Mouse (Mus musculus): ENCODE data around the gene Dlg2.

The Dlg2 gene

DNA sequence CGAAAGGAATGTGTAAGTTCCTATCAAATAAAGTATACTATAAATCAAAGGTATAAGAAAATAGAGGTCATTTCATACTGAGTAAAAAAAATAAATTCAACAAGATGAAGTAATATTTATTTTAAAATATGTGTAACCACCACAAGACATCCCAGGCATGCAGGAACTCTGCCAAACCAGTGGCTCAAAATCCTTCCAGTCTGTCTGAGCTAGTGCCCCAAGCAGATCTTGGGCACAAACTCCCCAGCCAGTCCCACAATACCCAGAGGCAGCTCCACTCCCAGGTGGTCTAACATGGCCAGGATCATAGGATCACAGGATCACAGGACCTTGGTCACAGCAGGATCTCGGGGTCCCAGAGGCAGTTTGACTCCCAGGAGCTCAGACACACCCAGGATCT is 1977.7 kb downstream of the Dlg2 start:
- DNase-seq (ENCODE audit: low read depth, low spot score), result no peak

DNA sequence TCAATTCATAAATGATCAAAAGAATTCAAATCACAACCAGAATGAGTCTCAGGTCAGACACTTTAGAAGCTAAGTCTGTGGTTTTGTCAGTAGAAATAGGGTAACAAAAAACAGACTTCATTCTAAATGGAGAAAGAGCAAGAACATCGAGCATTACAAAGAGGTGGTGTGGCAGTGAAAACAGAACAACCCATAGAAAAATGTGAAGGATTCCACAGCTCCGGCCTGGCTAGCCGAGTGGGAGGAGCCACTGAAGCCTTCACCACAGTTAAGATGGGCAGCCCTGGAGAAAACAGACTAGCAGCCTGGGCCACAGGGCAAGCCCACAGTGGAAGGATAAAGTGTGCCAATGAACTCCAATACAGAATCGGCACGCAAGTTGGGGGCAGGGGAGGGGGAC is 1979.5 kb downstream of the Dlg2 start:
- DNase-seq (ENCODE audit: low read depth, low spot score), result no peak

DNA sequence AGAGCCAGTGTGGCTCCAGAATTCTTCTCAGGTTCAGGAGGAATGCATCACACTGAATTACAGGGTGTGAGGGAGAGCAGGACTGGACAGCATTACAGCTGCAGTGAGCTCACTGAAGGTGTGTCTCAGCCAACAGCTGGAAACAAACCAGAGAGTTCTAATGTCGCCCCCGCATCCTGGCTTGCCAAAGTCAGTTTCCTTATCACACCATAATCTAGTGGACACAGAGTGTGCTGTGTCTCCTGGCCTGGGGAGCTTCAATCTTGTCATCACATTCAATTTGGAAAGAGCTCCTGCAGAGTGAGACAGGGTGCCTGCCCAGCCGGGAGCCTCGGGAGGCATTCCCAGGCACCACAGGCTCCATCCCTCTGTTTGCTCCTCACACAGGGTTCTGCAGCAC is 1981.3 kb downstream of the Dlg2 start:
- no peak for DNase-seq (ENCODE audit: low read depth, low spot score)

DNA sequence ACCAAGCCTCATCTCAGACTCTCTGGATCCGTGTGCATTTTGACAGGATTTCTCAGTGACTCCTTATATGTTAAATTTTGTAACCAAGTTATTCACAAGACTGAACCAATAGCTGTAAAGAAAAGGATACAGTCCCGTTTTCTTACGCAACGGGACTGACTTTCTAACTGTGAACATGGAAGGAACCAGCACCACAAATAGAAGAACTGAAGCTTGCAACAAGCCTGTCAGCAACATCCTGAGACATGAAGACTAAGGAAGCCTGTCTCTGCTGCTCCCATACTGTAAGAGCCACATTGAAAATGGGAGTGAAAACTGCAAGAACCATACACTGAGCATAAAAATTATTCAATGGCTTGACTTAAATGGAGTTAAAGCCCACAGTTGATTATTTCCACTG is 1981.8 kb downstream of the Dlg2 start:
- DNase-seq (ENCODE audit: low read depth, low spot score), result no peak

DNA sequence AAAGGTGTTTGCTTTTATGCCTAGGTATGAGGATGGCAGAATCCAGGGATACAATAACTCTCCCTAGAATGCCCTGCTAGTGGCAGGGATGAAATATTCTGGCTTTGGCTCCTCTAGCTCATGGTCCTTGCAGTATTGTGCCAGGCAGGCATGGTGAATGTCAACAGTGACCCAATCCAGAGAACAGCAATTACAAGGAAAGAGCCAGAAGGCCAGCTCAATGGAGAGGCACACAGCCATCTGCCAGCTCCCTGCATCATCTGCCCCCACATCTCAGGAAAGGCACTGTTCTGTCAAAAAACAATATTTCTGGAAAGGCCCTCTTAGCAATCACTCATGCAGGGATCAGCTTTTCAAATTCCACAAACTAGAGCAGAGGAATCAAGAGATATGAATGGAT is 1984.1 kb downstream of the Dlg2 start:
- no peak for DNase-seq (ENCODE audit: low read depth, low spot score)

DNA sequence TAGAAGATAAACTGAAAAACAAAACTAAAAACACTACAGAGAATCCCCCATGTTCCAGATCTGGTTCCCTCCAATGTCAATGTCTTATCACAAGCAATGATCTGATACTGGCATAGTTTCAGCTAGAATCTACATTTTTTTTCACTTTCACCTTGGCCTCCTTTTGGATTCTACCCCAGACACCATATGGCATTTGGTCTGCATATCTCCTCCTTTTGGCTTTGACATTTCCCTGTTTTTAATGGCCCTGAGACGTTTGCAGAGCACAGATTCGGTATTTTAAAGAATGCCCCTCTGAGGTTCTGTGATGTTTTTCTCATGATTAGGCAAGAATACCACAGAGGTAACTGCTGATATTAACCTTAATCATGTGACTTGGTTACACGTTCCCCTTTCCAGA is 1984.8 kb downstream of the Dlg2 start:
- DNase-seq (ENCODE audit: low read depth, low spot score), result no peak

DNA sequence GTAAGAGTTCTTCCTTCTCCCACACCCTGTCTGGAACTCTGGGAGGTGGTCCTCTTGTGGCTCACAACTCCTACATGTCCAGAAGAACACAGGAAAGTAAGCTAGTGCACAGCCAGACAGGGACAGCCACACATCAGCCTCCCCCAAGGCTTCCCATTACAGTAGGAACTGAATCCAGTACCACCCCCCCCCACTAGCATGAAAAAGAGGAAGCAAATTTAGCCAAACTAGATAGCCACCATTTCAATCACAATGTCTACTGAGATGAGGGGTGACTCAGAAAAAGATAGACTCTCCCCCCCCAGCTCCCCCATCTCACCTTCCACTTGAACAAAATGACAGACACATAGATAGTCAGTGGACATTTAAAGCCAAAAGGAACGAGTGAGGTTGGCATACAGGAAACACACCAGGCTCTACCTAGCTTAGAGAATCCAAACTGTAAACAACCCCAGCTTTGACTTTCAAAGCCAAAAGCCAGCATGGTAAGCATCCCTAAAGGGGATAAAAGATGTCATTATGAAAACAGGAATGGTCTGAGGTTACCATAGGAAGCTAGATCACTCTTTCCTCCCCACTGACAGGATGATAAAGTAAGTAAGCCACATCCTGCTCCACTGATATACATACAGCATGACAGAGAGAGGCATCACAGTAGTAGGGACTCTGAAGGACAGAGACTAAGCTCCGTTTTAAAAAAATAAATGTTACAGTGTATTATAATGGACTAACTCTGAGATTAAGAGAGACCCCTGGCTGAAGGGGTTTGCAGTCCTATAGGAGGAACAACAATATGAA is 1986.8 kb downstream of the Dlg2 start:
- no peak for DNase-seq (ENCODE audit: low read depth, low spot score)

DNA sequence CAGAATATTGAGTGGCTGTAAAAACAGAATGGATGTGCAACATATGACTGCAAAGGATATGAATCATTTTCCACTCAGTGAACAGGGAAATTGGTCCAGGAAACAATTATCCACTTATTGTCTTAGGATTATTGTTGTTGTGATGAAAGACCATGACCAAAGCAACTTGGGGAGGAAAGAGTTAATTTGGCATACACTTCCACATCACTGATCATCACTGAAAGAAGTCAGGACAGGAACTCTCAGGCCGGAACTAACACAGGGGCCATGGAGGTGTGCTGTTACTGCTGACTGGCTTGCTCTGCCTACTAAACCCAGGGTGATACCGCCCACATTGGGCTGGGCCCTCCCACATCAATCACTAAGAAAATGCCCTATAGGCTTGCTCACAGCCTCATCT is 1987.8 kb downstream of the Dlg2 start:
- no peak for DNase-seq (ENCODE audit: low read depth, low spot score)

DNA sequence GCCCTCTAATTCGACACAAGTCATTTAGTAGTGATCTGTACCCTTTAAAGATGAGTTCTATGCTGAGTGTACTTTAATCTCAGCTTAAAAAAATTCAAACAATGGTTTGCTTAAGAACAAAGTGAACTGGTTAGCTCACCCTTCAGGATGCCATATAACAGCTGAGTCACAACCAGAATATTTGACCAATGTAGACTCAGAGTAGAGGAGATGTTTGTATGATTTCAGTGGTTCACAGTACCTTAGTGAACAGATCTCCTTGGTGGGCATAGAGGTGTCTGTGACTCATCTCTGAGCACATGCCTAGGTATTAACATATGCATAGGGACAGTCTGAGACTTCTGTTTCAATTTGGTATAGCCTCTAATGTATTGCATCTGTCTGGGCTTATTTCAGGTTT is 2002.7 kb downstream of the Dlg2 start:
- DNase-seq (ENCODE audit: low read depth, low spot score), result no peak

DNA sequence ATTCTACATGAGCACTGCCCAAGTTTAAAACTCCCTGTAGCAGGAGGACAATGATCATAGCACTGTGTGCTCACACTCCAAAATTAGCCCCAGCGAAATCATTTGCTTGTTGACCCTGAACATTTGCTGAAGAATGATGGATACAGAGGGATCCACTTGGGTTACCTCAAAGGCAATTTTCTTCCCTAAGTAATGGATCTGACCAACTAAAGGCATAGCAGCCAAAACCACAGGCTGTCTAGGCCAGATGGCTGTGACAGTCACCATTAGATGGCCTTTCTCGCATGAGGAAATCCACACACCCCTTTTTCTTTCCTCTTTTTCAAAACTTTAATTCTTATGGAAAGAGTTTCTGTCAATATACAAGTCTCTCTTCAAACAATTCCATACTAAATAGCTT is 2003.3 kb downstream of the Dlg2 start:
- no peak for DNase-seq (ENCODE audit: low read depth, low spot score)

DNA sequence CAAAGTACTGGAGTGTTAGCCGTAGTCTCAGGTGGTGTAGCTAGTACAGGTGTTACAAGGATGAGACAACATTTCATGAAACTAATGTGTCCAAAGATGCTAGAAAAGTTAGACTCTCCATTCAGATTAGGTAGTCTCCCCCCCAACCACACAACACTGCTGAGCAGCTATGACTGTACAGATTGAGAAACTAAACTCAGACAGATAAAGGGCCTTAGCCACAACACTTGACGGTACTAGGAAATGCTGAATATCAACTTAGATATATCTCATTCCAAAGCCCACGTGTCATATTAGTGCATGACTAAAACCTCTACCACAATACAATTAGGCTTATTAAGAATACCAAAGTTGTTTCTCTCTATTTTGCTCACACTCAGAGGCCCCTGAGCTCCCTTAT is 2006.9 kb downstream of the Dlg2 start:
- no peak for DNase-seq (ENCODE audit: low read depth, low spot score)

DNA sequence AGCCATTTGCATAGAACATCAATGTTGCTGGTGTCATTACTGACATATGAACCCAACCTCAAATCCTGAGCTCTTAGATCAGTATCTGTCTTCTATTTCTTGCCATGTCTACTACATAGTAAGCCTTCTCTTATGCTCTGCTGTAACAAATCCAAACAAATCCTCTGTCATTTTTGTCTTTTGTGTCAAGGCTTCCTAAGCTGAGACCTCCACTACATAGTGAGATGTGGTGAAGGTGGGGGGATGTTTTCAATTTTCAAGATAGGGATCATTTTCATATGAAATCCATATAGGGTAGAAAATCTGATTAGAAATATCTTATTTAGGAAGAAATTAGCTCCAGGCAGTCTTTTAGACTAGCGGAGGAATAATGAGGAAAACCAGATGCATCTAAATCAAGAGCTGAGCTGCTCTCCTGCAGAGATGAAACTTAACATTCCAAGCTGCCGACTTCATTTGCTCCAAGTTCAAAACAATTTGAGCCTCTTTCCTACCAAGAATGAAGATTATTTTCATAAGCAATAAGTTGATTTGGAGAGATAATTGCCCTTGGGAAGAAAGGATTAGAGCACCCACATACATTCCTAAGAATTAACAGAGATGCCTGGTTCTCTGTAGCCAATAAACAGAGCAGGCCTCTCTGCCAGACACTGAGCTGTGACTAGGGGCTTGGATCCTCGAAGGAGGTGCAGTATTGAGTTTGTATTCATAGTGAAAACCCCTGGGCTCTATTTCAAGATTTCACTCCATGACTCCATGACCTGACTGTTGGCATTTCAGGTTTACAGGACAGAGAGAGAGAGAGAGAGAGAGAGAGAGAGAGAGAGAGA is 2009.6 kb downstream of the Dlg2 start:
- no peak for DNase-seq (ENCODE audit: low read depth, low spot score)

DNA sequence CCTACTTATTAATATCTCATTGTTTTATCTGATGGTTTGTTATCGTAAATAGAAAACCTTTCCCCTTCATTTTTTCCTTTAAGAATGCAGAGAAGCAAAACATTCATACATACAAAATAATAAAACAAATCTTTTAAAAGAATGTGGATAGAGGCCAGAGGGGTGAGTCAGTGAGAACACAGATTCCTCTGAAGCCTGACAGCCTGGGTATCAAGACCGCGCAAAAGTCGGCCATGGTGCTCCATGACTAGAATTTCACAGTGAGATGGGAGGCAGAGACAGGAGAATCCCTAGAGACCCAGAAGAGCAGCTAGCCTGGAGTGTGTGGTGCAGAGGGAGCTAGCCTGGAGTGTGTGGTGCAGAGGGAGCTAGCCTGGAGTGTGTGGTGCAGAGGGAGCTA is 2010.4 kb downstream of the Dlg2 start:
- no peak for DNase-seq (ENCODE audit: low read depth, low spot score)

DNA sequence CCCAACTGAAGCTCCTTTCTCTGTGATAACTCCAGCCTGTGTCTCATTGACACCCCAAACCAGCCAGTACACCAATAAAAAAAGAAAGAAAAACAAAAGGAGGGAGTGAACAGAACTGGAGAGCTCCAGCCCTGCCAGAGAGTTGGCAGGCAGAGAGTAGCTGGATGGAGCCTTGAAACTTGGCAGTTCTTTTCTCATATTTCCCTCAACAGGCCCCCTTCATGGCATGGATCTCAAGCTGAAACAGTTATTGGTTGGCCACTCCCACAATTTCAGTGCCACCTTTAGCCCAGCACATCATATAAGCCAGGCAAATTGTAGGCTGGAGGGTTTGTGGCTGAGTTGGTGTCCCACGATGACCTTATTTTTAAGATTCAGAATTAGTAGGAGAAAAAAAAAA is 2015.8 kb downstream of the Dlg2 start:
- no peak for DNase-seq (ENCODE audit: low read depth, low spot score)

DNA sequence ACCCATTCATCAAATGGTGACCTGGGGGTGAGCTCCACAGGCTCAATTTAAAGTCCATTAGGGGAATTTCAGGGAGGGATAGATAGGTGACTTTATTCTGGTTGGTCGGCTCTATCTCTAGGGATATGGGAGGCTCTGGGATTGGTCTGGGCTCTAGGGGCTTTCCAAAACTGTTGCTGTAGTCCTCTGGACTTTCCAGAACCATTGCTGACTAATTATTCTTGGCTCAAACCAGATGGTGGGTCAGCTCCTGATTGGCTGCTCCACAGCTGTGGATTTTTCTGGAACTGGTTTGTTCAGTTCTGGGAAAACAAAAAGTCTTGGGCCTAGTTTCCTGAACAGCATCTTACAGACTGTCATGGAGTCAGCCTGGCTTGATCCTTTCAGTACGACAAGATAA is 2017.0 kb downstream of the Dlg2 start:
- no peak for DNase-seq (ENCODE audit: low read depth, low spot score)

Measured in retina, postnatal 7 days (tissue).